Mouse (Mus musculus): Measurements from ENCODE around the gene Rbck1.

- TF ChIP-seq MAX (IDR thresholded peaks at IDR 0.05) (no peak), CEBPB (IDR thresholded peaks at IDR 0.05; ENCODE audit: low read depth) (no peak), CTCF (IDR thresholded peaks at IDR 0.05; ENCODE audit: control insufficient read depth, insufficient read depth, insufficient read length) (no peak)
Observed at GRCm38 (mm10) chr2:152361193-152361592, 28.7 kb upstream of the Rbck1 start.
